Mouse (Mus musculus) neural tube, embryonic 15.5 days (tissue): ENCODE results near the gene Senp2. TPM values are rescaled to one million over a fixed set of nuclear protein-coding genes. Genes with fewer than 3 reads are reported as not detected.
"Not testable (repeated sequence)": the region's sequence is repeated elsewhere in the genome, so short reads cannot be mapped to it uniquely, and the experiment has no call there.

Experiments used
- ATAC-seq: fragments of 200-750 bp; cut with Nextera tagmentation; 2 replicates; pipeline ENCODE4 v1.8.0; 2017; ENCODE audit warnings: mild to moderate bottlenecking, moderate TSS enrichment, moderate library complexity; ENCODE audit not compliant: low FRiP score
- H3K27ac ChIP-seq: fragments of 300-500 bp; sonication (generic); replicated peaks from 2 replicates; pipeline ENCODE4 v1.5.1; 2015; ENCODE audit warnings: mild to moderate bottlenecking, inconsistent platforms
- H3K27me3 ChIP-seq: fragments of 300-500 bp; sonication (generic); replicated peaks from 2 replicates; pipeline ENCODE4 v1.6.1; 2015; ENCODE audit warnings: inconsistent platforms
- H3K36me3 ChIP-seq: fragments of 300-500 bp; sonication (generic); 2 replicates; pipeline ENCODE4 v1.6.1; 2015; ENCODE audit warnings: inconsistent platforms
- H3K4me1 ChIP-seq: fragments of 300-500 bp; sonication (generic); 2 replicates; pipeline ENCODE4 v1.6.1; 2015; ENCODE audit warnings: inconsistent platforms
- H3K4me2 ChIP-seq: fragments of 300-500 bp; sonication (generic); 2 replicates; pipeline ENCODE4 v1.6.1; 2015; ENCODE audit warnings: inconsistent platforms, mild to moderate bottlenecking, moderate library complexity
- H3K4me3 ChIP-seq: fragments of 300-500 bp; sonication (generic); replicated peaks from 2 replicates; pipeline ENCODE4 v1.5.1; 2015; ENCODE audit warnings: mild to moderate bottlenecking, inconsistent platforms
- H3K9ac ChIP-seq: fragments of 300-500 bp; sonication (generic); replicated peaks from 2 replicates; pipeline ENCODE4 v1.6.1; 2015; ENCODE audit warnings: mild to moderate bottlenecking, inconsistent platforms
- H3K9me3 ChIP-seq: fragments of 300-500 bp; sonication (generic); replicated peaks from 2 replicates; pipeline ENCODE4 v1.6.1; 2016; ENCODE audit warnings: inconsistent platforms
- WGBS: fragments of 180-500 bp; shearing (Covaris S2); methylation state at CpG from one replicate; pipeline ENCODE4 v1.1.7; 2015; ENCODE audit warnings: mixed read lengths; 5-methylcytosine and 5-hydroxymethylcytosine counted together
- polyA plus RNA-seq: library from polyadenylated mRNA; unstranded; fragments of >200 nt; fragmentation: Nextera tagmentation; extraction: Ambion mirVana; gene quantifications from 2 replicates; pipeline ENCODE4 v1.2.1, GENCODE M21; 2015

The Senp2 gene
- 44.8 and 48.3 TPM in 2 replicates for polyA plus RNA-seq

- Histone ChIP-seq H3K9ac (peak within 1 kb of the TSS; percentile 82), H3K36me3 (no peaks in the 10 kb centered on the region), H3K4me3 (peak within 1 kb of the TSS; percentile 95), H3K4me1 (peaks cover 19% of the 10 kb centered on the region), H3K9me3 (no peaks in the 10 kb centered on the region), H3K27me3 (no peaks in the 10 kb centered on the region), H3K4me2 (peak within 1 kb of the TSS; percentile 69), H3K27ac (peak within 1 kb of the TSS; percentile 87)
- under 1% methylated on average over 42 of the region's 45 CpGs for WGBS
- peak; percentile 99 for ATAC-seq
These were observed at the start of gene Senp2 for GRCm38 (mm10) chr16:22009099-22009584. TSS of gene Senp2 (plus strand) at chr16:22009484.

- WGBS, result 85% methylated on average over 3 of the region's 3 CpGs
- Histone ChIP-seq H3K27me3 (no peaks in the 10 kb centered on the region), H3K36me3 (no peaks in the 10 kb centered on the region), H3K4me2 (no peak overlapping the region), H3K27ac (no peak overlapping the region), H3K9me3 (no peaks in the 10 kb centered on the region), H3K4me1 (no peaks in the 10 kb centered on the region), H3K4me3 (no peak overlapping the region), H3K9ac (no peak overlapping the region)
- ATAC-seq, result no peak
These were observed 43.7 kb upstream of the Senp2 start for GRCm38 (mm10) chr16:21965576-21965975.

DNA sequence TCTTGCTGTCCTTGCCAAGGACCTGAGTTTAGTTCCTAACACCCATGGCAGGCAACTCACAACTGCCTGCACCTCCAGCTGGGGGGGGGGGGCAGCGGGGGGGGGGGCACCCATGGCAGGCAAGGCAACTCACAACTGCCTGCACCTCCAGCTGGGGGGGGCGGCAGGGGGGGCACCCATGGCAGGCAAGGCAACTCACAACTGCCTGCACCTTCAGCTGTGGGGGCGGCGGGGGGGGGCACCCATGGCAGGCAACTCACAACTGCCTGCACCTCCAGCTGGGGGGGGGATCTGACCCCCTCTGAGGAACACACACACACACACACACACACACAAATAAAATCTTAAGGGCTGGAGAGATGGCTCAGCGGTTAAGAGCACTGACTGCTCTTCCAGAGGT lies 39.4 kb upstream of the Senp2 start:
- Histone ChIP-seq H3K9ac (no peak overlapping the region), H3K36me3 (no peaks in the 10 kb centered on the region), H3K9me3 (no peaks in the 10 kb centered on the region), H3K4me1 (no peaks in the 10 kb centered on the region), H3K27me3 (no peaks in the 10 kb centered on the region), H3K4me2 (no peak overlapping the region), H3K4me3 (no peak overlapping the region), H3K27ac (no peak overlapping the region)
- WGBS, result 70% methylated on average over 5 of the region's 5 CpGs
- no peak for ATAC-seq

GRCm38 (mm10) chr16:21970536-21970935 lies 38.7 kb upstream of the Senp2 start:
- Histone ChIP-seq H3K4me3 (no peak overlapping the region), H3K36me3 (no peaks in the 10 kb centered on the region), H3K4me2 (no peak overlapping the region), H3K27me3 (no peaks in the 10 kb centered on the region), H3K27ac (no peak overlapping the region), H3K4me1 (no peaks in the 10 kb centered on the region), H3K9ac (no peak overlapping the region), H3K9me3 (no peaks in the 10 kb centered on the region)
- no peak for ATAC-seq
- 90% methylated on average over 6 of the region's 6 CpGs for WGBS

DNA sequence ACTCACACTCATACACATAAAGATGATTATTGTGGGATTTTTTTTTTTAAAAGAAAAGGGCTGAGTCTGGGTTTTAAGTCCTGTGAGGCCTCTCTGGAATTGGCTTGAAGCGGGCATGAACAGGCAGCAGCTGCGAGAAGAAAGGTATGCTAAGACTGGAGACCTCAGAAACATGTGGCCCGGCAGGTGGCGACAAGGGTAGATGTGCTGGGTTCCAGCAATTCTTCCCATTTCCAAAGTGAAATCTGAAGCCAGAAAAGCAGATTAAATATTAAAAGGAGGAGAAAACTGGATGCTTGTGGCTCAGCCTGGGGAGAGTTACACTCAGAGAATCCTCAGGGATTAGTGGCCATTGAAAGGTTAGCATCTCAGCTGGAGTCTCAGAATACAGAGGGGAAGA lies 37.8 kb upstream of the Senp2 start:
- H3K4me3 ChIP-seq, result no peak overlapping the region
- no peak for ATAC-seq
- H3K27me3 ChIP-seq, result no peaks in the 10 kb centered on the region
- WGBS, result 82% methylated on average over 4 of the region's 4 CpGs
- no peak overlapping the region for H3K9ac ChIP-seq
- no peak overlapping the region for H3K27ac ChIP-seq
- no peaks in the 10 kb centered on the region for H3K36me3 ChIP-seq
- H3K4me1 ChIP-seq, result peaks cover 5% of the 10 kb centered on the region; the same call in 1 of the 2 replicates
- no peaks in the 10 kb centered on the region for H3K9me3 ChIP-seq
- no peak overlapping the region for H3K4me2 ChIP-seq

DNA sequence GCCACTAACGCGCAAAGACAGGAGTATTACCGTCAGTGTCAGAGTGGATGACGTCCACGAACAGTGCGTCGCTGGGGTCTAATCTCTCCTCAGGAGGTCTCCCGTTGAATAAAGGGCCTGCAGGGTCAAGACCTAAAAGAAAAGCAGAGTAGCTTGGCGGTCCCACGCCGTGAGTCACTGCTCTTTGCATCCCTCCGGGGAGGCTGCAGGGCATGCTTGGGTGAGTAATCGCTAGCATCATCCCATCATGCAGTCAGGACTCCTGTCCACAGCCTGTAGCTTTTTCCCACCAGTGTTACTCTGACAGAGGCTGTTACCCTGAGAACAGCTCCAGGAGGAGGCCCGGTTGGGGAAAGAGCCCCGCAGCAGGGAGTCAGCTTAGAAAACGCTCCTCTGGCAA lies 33.1 kb upstream of the Senp2 start:
- no peak overlapping the region for H3K9ac ChIP-seq
- H3K4me2 ChIP-seq, result peak overlapping the region; percentile 49
- WGBS, result 6% methylated on average over 16 of the region's 16 CpGs
- H3K27me3 ChIP-seq, result no peaks in the 10 kb centered on the region
- ATAC-seq, result no peak; the same call in 1 of the 2 replicates
- no peaks in the 10 kb centered on the region for H3K9me3 ChIP-seq
- H3K27ac ChIP-seq, result no peak overlapping the region
- H3K4me3 ChIP-seq, result peak overlapping the region; percentile 7; the same call in 1 of the 2 replicates
- H3K36me3 ChIP-seq, result no peaks in the 10 kb centered on the region
- H3K4me1 ChIP-seq, result peaks cover 5% of the 10 kb centered on the region; the same call in 1 of the 2 replicates

DNA sequence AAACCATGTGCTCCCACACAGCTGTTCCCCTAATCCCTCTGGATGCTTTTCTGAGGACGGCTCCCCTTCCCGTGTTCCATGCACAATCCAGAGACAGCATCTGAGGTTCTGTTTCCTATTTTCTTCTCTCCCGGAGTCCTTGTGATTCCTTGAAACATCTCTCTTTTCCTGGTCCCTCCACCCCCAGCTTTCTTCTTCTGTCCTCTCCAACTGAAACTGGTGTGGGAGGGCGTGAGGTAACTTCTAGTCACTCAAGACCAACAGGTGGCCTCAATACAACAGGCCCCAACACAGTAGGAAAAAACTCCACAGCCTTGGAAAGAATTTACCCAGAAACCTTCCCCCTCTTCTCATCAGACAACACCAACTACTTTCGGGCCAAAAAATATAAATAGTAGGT lies 31.9 kb upstream of the Senp2 start:
- Histone ChIP-seq H3K4me1 (peaks cover 5% of the 10 kb centered on the region; the same call in 1 of the 2 replicates), H3K9me3 (no peaks in the 10 kb centered on the region), H3K4me3 (no peak overlapping the region), H3K36me3 (no peaks in the 10 kb centered on the region), H3K9ac (no peak overlapping the region), H3K27ac (no peak overlapping the region), H3K27me3 (no peaks in the 10 kb centered on the region), H3K4me2 (no peak overlapping the region)
- 88% methylated on average over 5 of the region's 5 CpGs for WGBS
- ATAC-seq, result no peak

DNA sequence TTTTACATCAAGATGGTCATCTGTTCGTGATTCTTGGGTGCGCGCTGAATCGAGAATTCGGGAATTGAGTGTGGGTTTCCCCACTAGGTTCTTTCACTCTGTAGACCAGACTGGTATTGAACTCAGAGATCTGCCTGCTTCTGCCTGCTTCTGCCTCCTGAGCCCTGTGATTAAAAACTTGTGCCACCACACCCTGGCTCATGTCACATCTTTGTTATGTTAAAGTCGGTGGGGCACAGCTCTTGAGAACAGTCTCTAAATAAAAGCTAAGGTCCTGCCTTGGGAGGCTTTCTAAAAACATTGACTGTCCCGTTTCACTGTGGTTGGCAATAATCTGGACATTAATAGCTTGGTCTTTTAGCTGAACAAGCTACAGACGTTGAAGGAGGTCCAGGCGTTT lies 26.1 kb upstream of the Senp2 start:
- Histone ChIP-seq H3K27me3 (no peaks in the 10 kb centered on the region), H3K4me3 (no peak overlapping the region), H3K36me3 (no peaks in the 10 kb centered on the region), H3K4me1 (no peaks in the 10 kb centered on the region), H3K9me3 (no peaks in the 10 kb centered on the region), H3K27ac (no peak overlapping the region), H3K9ac (no peak overlapping the region), H3K4me2 (no peak overlapping the region)
- ATAC-seq, result no peak
- WGBS, result 97% methylated on average over 9 of the region's 9 CpGs

GRCm38 (mm10) chr16:21983581-21983980 lies 25.7 kb upstream of the Senp2 start:
- Histone ChIP-seq H3K9ac (no peak overlapping the region), H3K27me3 (no peaks in the 10 kb centered on the region), H3K36me3 (no peaks in the 10 kb centered on the region), H3K27ac (no peak overlapping the region), H3K9me3 (no peaks in the 10 kb centered on the region), H3K4me2 (no peak overlapping the region), H3K4me3 (no peak overlapping the region), H3K4me1 (no peaks in the 10 kb centered on the region)
- whole genome bisulfite sequencing, result 95% methylated on average over 4 of the region's 4 CpGs
- no peak for ATAC-seq

GRCm38 (mm10) chr16:21984091-21984490 lies 25.2 kb upstream of the Senp2 start:
- WGBS, result 94% methylated on average over 12 of the region's 12 CpGs
- no peaks in the 10 kb centered on the region for H3K36me3 ChIP-seq
- no peak for ATAC-seq
- H3K9me3 ChIP-seq, result no peaks in the 10 kb centered on the region
- H3K4me1 ChIP-seq, result no peaks in the 10 kb centered on the region
- H3K4me3 ChIP-seq, result no peak overlapping the region
- H3K27ac ChIP-seq, result no peak overlapping the region
- no peak overlapping the region for H3K4me2 ChIP-seq
- H3K9ac ChIP-seq, result no peak overlapping the region
- no peaks in the 10 kb centered on the region for H3K27me3 ChIP-seq

DNA sequence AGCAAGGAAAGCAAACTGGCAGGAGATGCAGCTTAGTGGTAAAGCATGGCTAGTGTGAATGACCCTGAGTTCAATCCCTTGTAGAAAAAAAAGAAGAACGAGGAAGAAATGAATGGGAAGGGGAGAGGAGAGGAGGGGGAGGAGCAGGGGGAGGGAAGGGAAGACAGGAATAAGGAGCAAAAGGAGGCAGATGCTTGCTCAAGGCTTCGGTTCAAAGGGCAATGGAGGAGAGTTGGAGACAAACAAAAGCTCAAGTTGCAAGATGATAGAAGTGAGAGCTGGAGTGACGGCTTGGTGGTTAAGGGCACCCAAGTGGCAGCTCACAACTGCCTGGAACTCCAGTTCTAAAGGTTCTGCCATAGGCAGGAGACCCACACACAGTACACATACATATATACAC lies 23.1 kb upstream of the Senp2 start:
- no peak for ATAC-seq
- Histone ChIP-seq H3K4me3 (no peak overlapping the region), H3K4me1 (no peaks in the 10 kb centered on the region), H3K9me3 (no peaks in the 10 kb centered on the region), H3K27me3 (no peaks in the 10 kb centered on the region), H3K9ac (no peak overlapping the region), H3K4me2 (no peak overlapping the region), H3K36me3 (no peaks in the 10 kb centered on the region), H3K27ac (no peak overlapping the region)
- WGBS, result 57% methylated on average over 3 of the region's 3 CpGs

- Histone ChIP-seq H3K4me2 (no peak overlapping the region), H3K27me3 (no peaks in the 10 kb centered on the region), H3K4me3 (no peak overlapping the region), H3K4me1 (no peaks in the 10 kb centered on the region), H3K27ac (no peak overlapping the region), H3K36me3 (no peaks in the 10 kb centered on the region), H3K9ac (no peak overlapping the region), H3K9me3 (no peaks in the 10 kb centered on the region)
- 82% methylated on average over 5 of the region's 5 CpGs for WGBS
- no peak for ATAC-seq
These were observed 21.3 kb upstream of the Senp2 start for GRCm38 (mm10) chr16:21987956-21988355.

DNA sequence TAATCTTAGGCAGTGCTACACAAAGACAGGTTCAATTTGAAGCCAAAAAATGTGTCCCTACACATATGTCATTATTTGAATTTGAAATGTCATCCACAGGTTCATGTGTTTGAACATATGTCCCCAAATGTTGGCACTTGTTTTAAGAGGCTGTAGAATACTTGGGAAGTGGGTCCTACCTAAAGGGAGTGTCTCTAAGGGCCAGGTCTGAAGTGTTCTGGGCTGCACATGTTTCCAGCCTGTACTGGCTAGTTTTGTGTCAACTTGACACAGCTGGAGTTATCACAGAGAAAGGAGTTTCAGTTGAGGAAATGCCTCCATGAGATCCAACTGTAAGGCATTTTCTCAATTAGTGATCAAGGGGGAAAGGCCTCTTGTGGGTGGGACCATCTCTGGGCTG lies 18.4 kb upstream of the Senp2 start:
- not testable (repeated sequence) for H3K4me3 ChIP-seq, H3K4me2 ChIP-seq, ATAC-seq, H3K27me3 ChIP-seq, H3K9ac ChIP-seq, H3K27ac ChIP-seq, H3K9me3 ChIP-seq, H3K4me1 ChIP-seq, H3K36me3 ChIP-seq
